Mouse (Mus musculus) spleen, adult 2 months (tissue): ENCODE data around the gene Zdhhc19. TPM values are rescaled to one million over a fixed set of nuclear protein-coding genes. Genes with fewer than 3 reads are reported as not detected.

Source experiments
- DNase-seq, 2 experiments: peaks; one replicate each; pipeline versions ENCODE4 v3.0.0 to v3.0.0-alpha.2; 2012 to 2021; ENCODE audit warnings: low spot score in 2 of 2, low read depth in 1 of 2
- H3K27ac ChIP-seq: fragments of 200-500 bp; 2 replicates; pipeline ENCODE4 v1.5.1; 2012; ENCODE audit warnings: low read length, inconsistent platforms; ENCODE audit not compliant: insufficient read depth
- H3K27me3 ChIP-seq: fragments of 200-500 bp; 2 replicates; pipeline ENCODE4 v1.6.1; 2012; ENCODE audit warnings: mild to moderate bottlenecking, moderate library complexity, low read length, inconsistent platforms; ENCODE audit not compliant: control insufficient read depth, insufficient read depth
- H3K36me3 ChIP-seq: fragments of 200-500 bp; 2 replicates; pipeline ENCODE4 v1.6.1; 2012; ENCODE audit warnings: mild to moderate bottlenecking, low read length, inconsistent platforms; ENCODE audit not compliant: control insufficient read depth, insufficient read depth
- H3K4me1 ChIP-seq: fragments of 200-500 bp; 2 replicates; pipeline ENCODE4 v1.6.1; 2011; ENCODE audit warnings: inconsistent platforms; ENCODE audit not compliant: control insufficient read depth, insufficient read depth, insufficient read length
- H3K4me3 ChIP-seq: fragments of 200-500 bp; 2 replicates; pipeline ENCODE4 v1.5.1; 2011; ENCODE audit warnings: mild to moderate bottlenecking, inconsistent platforms; ENCODE audit not compliant: insufficient read depth, insufficient read length; ENCODE audit errors: extremely low read depth
- CTCF ChIP-seq: fragments of 200-500 bp; IDR thresholded peaks from 2 replicates; pipeline ENCODE4 v1.5.1; 2011; ENCODE audit warnings: mild to moderate bottlenecking, inconsistent platforms; ENCODE audit not compliant: insufficient read depth, insufficient read length, insufficient replicate concordance; ENCODE audit errors: extremely low read depth
- POLR2A ChIP-seq: fragments of 200-500 bp; IDR thresholded peaks from 2 replicates; pipeline ENCODE4 v1.6.1; 2011; ENCODE audit warnings: low read depth, low read length, inconsistent platforms
- WGBS: fragments of 180-500 bp; shearing (Covaris S2); methylation state at CpG from one replicate; pipeline ENCODE4 v1.1.7; 2018; 5-methylcytosine and 5-hydroxymethylcytosine counted together
- polyA plus RNA-seq: library from polyadenylated mRNA; depleted of rRNA; stranded (reverse); fragments of >200 nt; gene quantifications from 2 replicates; pipeline ENCODE4 v1.2.3, GENCODE M21; 2012

Zdhhc19 gene
- polyA plus RNA-seq, 1 experiment, result not detected

GRCm38 (mm10) chr16:32586482-32586881 is 90.4 kb downstream of the Zdhhc19 start:
- Histone ChIP-seq H3K36me3 (no peaks in the 10 kb centered on the region), H3K27ac (no peak overlapping the region), H3K27me3 (no peaks in the 10 kb centered on the region), H3K4me3 (no peak overlapping the region), H3K4me1 (no peaks in the 10 kb centered on the region)
- no peak for TF ChIP-seq POLR2A
- TF ChIP-seq CTCF, result no peak
- no peak for DNase-seq
- WGBS, result 85% methylated on average over 4 of the region's 4 CpGs

- DNase-seq, result no peak
- 92% methylated on average over 3 of the region's 3 CpGs for WGBS
- no peak overlapping the region for H3K4me3 ChIP-seq
Measured at GRCm38 (mm10) chr16:32588568-32588967, 92.5 kb downstream of the Zdhhc19 start.

GRCm38 (mm10) chr16:32591521-32591920 is 95.5 kb downstream of the Zdhhc19 start:
- peaks cover 9% of the 10 kb centered on the region; the same call in 1 of the 2 replicates for H3K4me1 ChIP-seq
- H3K27me3 ChIP-seq, result no peaks in the 10 kb centered on the region
- no peak for DNase-seq
- no peak overlapping the region for H3K27ac ChIP-seq
- 95% methylated on average over 8 of the region's 8 CpGs for WGBS
- no peaks in the 10 kb centered on the region for H3K36me3 ChIP-seq
- H3K4me3 ChIP-seq, result no peak overlapping the region
- no peak for TF ChIP-seq POLR2A
- TF ChIP-seq CTCF, result no peak

More at GRCm38 (mm10) chr16:32588568-32588967, 92.5 kb downstream of the Zdhhc19 start:
- H3K27ac ChIP-seq, result no peak overlapping the region
- TF ChIP-seq POLR2A (no peak), CTCF (no peak)
- no peaks in the 10 kb centered on the region for H3K27me3 ChIP-seq
- H3K4me1 ChIP-seq, result peaks cover 3% of the 10 kb centered on the region; the same call in 1 of the 2 replicates
- H3K36me3 ChIP-seq, result no peaks in the 10 kb centered on the region

GRCm38 (mm10) chr16:32593283-32593805 is 97.3 kb downstream of the Zdhhc19 start:
- no peaks in the 10 kb centered on the region for H3K27me3 ChIP-seq
- no peak for DNase-seq
- H3K27ac ChIP-seq, result 0 out of 2 replicates have a peak overlapping the region, but pooled peaks have one; percentile 4
- peaks cover 9% of the 10 kb centered on the region; the same call in 1 of the 2 replicates for H3K4me1 ChIP-seq
- H3K4me3 ChIP-seq, result no peak overlapping the region
- no peaks in the 10 kb centered on the region for H3K36me3 ChIP-seq
- TF ChIP-seq CTCF, result no peak
- no peak for TF ChIP-seq POLR2A
- WGBS, result 60% methylated on average over 5 of the region's 5 CpGs

- peaks cover 9% of the 10 kb centered on the region; the same call in 1 of the 2 replicates for H3K4me1 ChIP-seq
- H3K36me3 ChIP-seq, result no peaks in the 10 kb centered on the region
- no peaks in the 10 kb centered on the region for H3K27me3 ChIP-seq
- no peak overlapping the region for H3K4me3 ChIP-seq
- no peak for DNase-seq
- WGBS, result 28% methylated on average over 5 of the region's 5 CpGs
- H3K27ac ChIP-seq, result peak overlapping the region; percentile 30; the same call in 1 of the 2 replicates
- no peak for TF ChIP-seq CTCF
- TF ChIP-seq POLR2A, result no peak
Measured at GRCm38 (mm10) chr16:32593916-32594315, 97.9 kb downstream of the Zdhhc19 start.

- no peak for TF ChIP-seq POLR2A
- no peak for TF ChIP-seq CTCF
- Histone ChIP-seq H3K4me3 (no peak overlapping the region), H3K27ac (no peak overlapping the region), H3K27me3 (no peaks in the 10 kb centered on the region), H3K36me3 (no peaks in the 10 kb centered on the region), H3K4me1 (peaks cover 9% of the 10 kb centered on the region; the same call in 1 of the 2 replicates)
- WGBS, result 61% methylated on average over 5 of the region's 5 CpGs
- no peak for DNase-seq
Measured at GRCm38 (mm10) chr16:32594701-32595100, 98.6 kb downstream of the Zdhhc19 start.

- H3K36me3 ChIP-seq, result no peaks in the 10 kb centered on the region
- no peak overlapping the region for H3K4me3 ChIP-seq
- no peak overlapping the region for H3K27ac ChIP-seq
- TF ChIP-seq POLR2A, result no peak
- no peak for TF ChIP-seq CTCF
- 64% methylated on average over 10 of the region's 10 CpGs for WGBS
- no peak for DNase-seq
- H3K27me3 ChIP-seq, result no peaks in the 10 kb centered on the region
- H3K4me1 ChIP-seq, result peaks cover 9% of the 10 kb centered on the region; the same call in 1 of the 2 replicates
Measured at GRCm38 (mm10) chr16:32595142-32595855, 99.2 kb downstream of the Zdhhc19 start.
